Mouse (Mus musculus) lung, postnatal 0 days (tissue): ENCODE measurements at regions not wholly inside any gene's neighbourhood (a gene's known extent, or its start where the extent isn't known, plus 50 kb on each side); places are given as distances from the start of the nearest gene placed in this dataset.

Experiments
- CTCF ChIP-seq: IDR thresholded peaks from 2 replicates; pipeline ENCODE4 v1.5.1; 2016; ENCODE audit warnings: antibody characterized with exemption, mild to moderate bottlenecking
- EP300 ChIP-seq: IDR thresholded peaks from 2 replicates; pipeline ENCODE4 v1.6.1; 2016; ENCODE audit warnings: antibody characterized with exemption, mild to moderate bottlenecking, control low read depth

GRCm38 (mm10) chr8:90036436-90036835, 311.7 kb downstream of the Tox3 start:
- TF ChIP-seq CTCF (no peak), EP300 (no peak)
